ENCODE assay signal across 9 mouse cellular contexts in the genomic region with DNA sequence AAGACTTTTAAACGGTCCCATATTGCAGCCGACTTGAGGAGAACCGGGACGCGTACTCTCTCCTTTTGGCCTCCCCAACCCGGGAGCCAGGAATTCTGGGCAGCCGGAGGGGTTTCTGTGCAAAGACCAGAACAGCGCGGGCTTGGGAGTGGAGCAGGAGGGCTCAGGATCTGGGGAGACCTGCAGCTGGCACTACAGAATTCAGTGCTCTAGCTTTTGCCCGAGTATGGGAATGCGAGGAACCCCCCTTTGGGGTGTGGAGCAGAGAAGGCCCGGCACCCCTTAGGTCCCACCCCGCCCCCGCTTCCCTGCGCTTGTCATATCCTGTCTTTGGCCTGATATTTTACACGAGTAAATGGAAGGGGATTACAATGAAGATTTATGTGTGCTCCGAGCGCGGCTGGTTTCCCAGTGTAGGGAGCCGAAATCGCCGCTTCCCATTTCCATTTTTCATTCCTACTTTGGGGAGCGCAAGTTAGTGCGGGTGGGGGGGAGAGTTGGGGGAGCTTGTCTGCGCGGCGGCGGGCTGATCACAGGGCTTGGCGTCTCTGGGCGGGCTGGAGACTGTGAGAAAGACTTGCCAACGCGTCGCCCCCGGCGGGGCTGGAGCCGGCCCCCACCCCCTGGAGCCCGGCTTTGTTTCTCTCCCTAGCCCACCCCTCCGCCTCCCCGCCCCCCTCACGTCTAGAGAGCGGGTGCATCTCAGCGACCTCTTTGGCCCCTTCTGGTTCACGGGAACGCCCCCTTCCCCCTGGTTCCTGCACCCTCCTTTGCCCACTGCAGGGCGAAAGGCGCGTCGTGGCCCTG. TPM values are rescaled to one million over a fixed set of nuclear protein-coding genes. Genes with fewer than 3 reads are reported as not detected.
DNase-seq lines count a peak whose midpoint lies in the region; ATAC-seq lines count a peak whose summit lies in the region.
"Had no signal": no experiment of that assay in that cellular context is flagged by ENCODE, and none has a peak within 500 bp of the region (broad histone marks: within the 10 kb centered on the region; RNA-seq: fewer than 3 reads in every experiment).

No protein-coding gene starts in this region.

- H3K4me1 ChIP-seq in liver, embryonic 11.5 days (replicated peaks; ENCODE audit: control insufficient read depth, insufficient read depth, low read length): peaks cover 16% of the 10 kb centered on the region
- peaks cover 9% of the 10 kb centered on the region for H3K4me1 ChIP-seq in embryonic facial prominence, embryonic 11.5 days (ENCODE audit: control insufficient read depth, insufficient read depth, low read length)
- peaks cover 6% of the 10 kb centered on the region for H3K4me1 ChIP-seq in stomach, embryonic 14.5 days (ENCODE audit: control insufficient read depth, insufficient read depth, low read length)

- no peak for DNase-seq in liver, embryonic 11.5 days (ENCODE audit: low spot score)
- no peak for DNase-seq in liver
- DNase-seq in embryonic facial prominence, embryonic 11.5 days (ENCODE audit: low spot score): peak; percentile 68
- peak; percentile 48 for DNase-seq in kidney, postnatal 10 days
- no peak for DNase-seq in adrenal gland, postnatal 25 days
- no peak for DNase-seq in layer of hippocampus, adult 8-10 months (ENCODE audit: low spot score in 2 of 2)
- DNase-seq in left cerebral cortex, adult 11 months (ENCODE audit: low spot score): no peak

- H3K36me3 ChIP-seq in liver, embryonic 11.5 days (ENCODE audit: control insufficient read depth, insufficient read depth, low read length): no peaks in the 10 kb centered on the region
- no peaks in the 10 kb centered on the region for H3K36me3 ChIP-seq in embryonic facial prominence, embryonic 11.5 days (replicated peaks; ENCODE audit: control insufficient read depth, insufficient read depth, low read depth, low read length)
- H3K36me3 ChIP-seq in stomach, embryonic 14.5 days (ENCODE audit: control insufficient read depth, insufficient read depth, low read length): no peaks in the 10 kb centered on the region

- H3K27ac ChIP-seq in liver, embryonic 11.5 days (ENCODE audit: low read depth, low read length): no peak overlapping the region
- H3K27ac ChIP-seq in embryonic facial prominence, embryonic 11.5 days (replicated peaks; ENCODE audit: low read depth, low read length): peak overlapping the region; percentile 85
- H3K27ac ChIP-seq in stomach, embryonic 14.5 days (ENCODE audit: low read length): peak overlapping the region; percentile 1; the same call in 1 of the 2 replicates
- H3K27ac ChIP-seq: heart, adult 2 months had no signal

- peak overlapping the region; percentile 19 for H3K4me3 ChIP-seq in liver, embryonic 11.5 days (ENCODE audit: low read depth, low read length)
- H3K4me3 ChIP-seq in embryonic facial prominence, embryonic 11.5 days (ENCODE audit: low read depth, low read length): peak overlapping the region; percentile 33
- 0 out of 2 replicates have a peak overlapping the region, but pooled peaks have one; percentile 12 for H3K4me3 ChIP-seq in stomach, embryonic 14.5 days (ENCODE audit: low read depth, low read length)
- H3K4me3 ChIP-seq: heart, adult 2 months had no signal

- no peaks in the 10 kb centered on the region for H3K9me3 ChIP-seq in liver, embryonic 11.5 days (ENCODE audit: control insufficient read depth, low read length)
- H3K9me3 ChIP-seq in embryonic facial prominence, embryonic 11.5 days (replicated peaks; ENCODE audit: control insufficient read depth, low read length): no peaks in the 10 kb centered on the region
- no peaks in the 10 kb centered on the region for H3K9me3 ChIP-seq in stomach, embryonic 14.5 days (ENCODE audit: control insufficient read depth, low read depth, low read length)

- no peak overlapping the region for H3K9ac ChIP-seq in liver, embryonic 11.5 days (ENCODE audit: low read depth, low read length)
- peak overlapping the region; percentile 80 for H3K9ac ChIP-seq in embryonic facial prominence, embryonic 11.5 days (replicated peaks; ENCODE audit: low read length)
- H3K9ac ChIP-seq in stomach, embryonic 14.5 days (replicated peaks; ENCODE audit: low read depth, low read length): no peak overlapping the region

- ATAC-seq in liver, embryonic 11.5 days (replicated peaks; ENCODE audit: low FRiP score): no peak
- ATAC-seq in embryonic facial prominence, embryonic 11.5 days (replicated peaks; ENCODE audit: insufficient number of reproducible peaks, low FRiP score, low TSS enrichment, low read depth): 0 out of 2 replicates have a peak, but pooled peaks have one; percentile 10
- ATAC-seq in stomach, embryonic 14.5 days (ENCODE audit: insufficient number of reproducible peaks, insufficient read depth, low FRiP score, low read depth): no peak

- peak overlapping the region; percentile 30 for H3K4me2 ChIP-seq in liver, embryonic 11.5 days
- H3K4me2 ChIP-seq in embryonic facial prominence, embryonic 11.5 days (ENCODE audit: low read depth, low read length): peak overlapping the region; percentile 75
- H3K4me2 ChIP-seq in stomach, embryonic 14.5 days (replicated peaks; ENCODE audit: low read depth, low read length): peak overlapping the region; percentile 8; the same call in 1 of the 2 replicates

- 2% methylated on average over 39 of the region's 48 CpGs for WGBS in liver, embryonic 11.5 days
- 1% methylated on average over 43 of the region's 48 CpGs for WGBS in embryonic facial prominence, embryonic 11.5 days
- WGBS in stomach, embryonic 14.5 days: under 1% methylated on average over 47 of the region's 48 CpGs

- peaks cover 100% of the 10 kb centered on the region for H3K27me3 ChIP-seq in liver, embryonic 11.5 days (replicated peaks; ENCODE audit: control insufficient read depth, insufficient read depth, low read length)
- H3K27me3 ChIP-seq in embryonic facial prominence, embryonic 11.5 days (ENCODE audit: control insufficient read depth, insufficient read depth, low read length): peaks cover 47% of the 10 kb centered on the region
- H3K27me3 ChIP-seq in stomach, embryonic 14.5 days (ENCODE audit: control insufficient read depth, insufficient read depth, low read length): peaks cover 67% of the 10 kb centered on the region

RNA-seq across cellular contexts. Expression of a gene that starts 5.7 kb away (rescaled TPM):
- 0.19 and 0.65 TPM in 2 replicates for polyA plus RNA-seq in liver, embryonic 11.5 days (2014; fragmentation: Nextera tagmentation; extraction: Ambion mirVana)
- polyA plus RNA-seq in embryonic facial prominence, embryonic 11.5 days (2014; fragmentation: Nextera tagmentation; extraction: Ambion mirVana): 18.0 and 20.3 TPM in 2 replicates
- polyA plus RNA-seq in stomach, embryonic 14.5 days (2014; fragmentation: Nextera tagmentation; extraction: Ambion mirVana): 6.4 and 6.9 TPM in 2 replicates
- 0.33 and 0.48 TPM in 2 replicates for total RNA-seq in adrenal gland, postnatal 25 days (2021)
- total RNA-seq in layer of hippocampus, adult 8-10 months (2022): 1 to 10 TPM; 3.6 to 4.9 (median 4.7) TPM
- total RNA-seq: heart, adult 2 months had no signal
- polyA plus RNA-seq: heart, adult 2 months had no signal

RNA-seq across cellular contexts. Expression of a gene that starts 12.9 kb away (rescaled TPM):
- 1.1 and 2.2 TPM in 2 replicates for polyA plus RNA-seq in liver, embryonic 11.5 days (2014; fragmentation: Nextera tagmentation; extraction: Ambion mirVana)
- 53.9 and 76.2 TPM in 2 replicates for polyA plus RNA-seq in embryonic facial prominence, embryonic 11.5 days (2014; fragmentation: Nextera tagmentation; extraction: Ambion mirVana)
- 10.8 and 11.3 TPM in 2 replicates for polyA plus RNA-seq in stomach, embryonic 14.5 days (2014; fragmentation: Nextera tagmentation; extraction: Ambion mirVana)
- total RNA-seq in adrenal gland, postnatal 25 days (2021): 0.52 TPM in 1 of 2 replicates, not detected in the other
- total RNA-seq in layer of hippocampus, adult 8-10 months (2022): 10 to 100 TPM; 14.0 to 16.3 (median 15.2) TPM

Comparison
In these comparisons a context has a peak if more than half of its experiments do, and no peak if none do; other contexts are left out.
1. DNase-seq: peak in embryonic facial prominence, embryonic 11.5 days (single experiment) and kidney, postnatal 10 days (single experiment); none in liver, embryonic 11.5 days (single experiment), liver (single experiment), adrenal gland, postnatal 25 days (single experiment), layer of hippocampus, adult 8-10 months (0 of 2) and left cerebral cortex, adult 11 months (single experiment).
2. H3K4me2 ChIP-seq: peak in every context shown above with its lines; median percentile 75 in embryonic facial prominence, embryonic 11.5 days; 30 in liver, embryonic 11.5 days; 8 in stomach, embryonic 14.5 days.
3. Peak in every context shown above with its lines, with median percentiles within 50 percentile points of each other: H3K4me3 ChIP-seq.